Mouse (Mus musculus): ENCODE results near the gene Zic3. TPM values are rescaled to one million over a fixed set of nuclear protein-coding genes. Genes with fewer than 3 reads are reported as not detected.

Zic3 gene
- polyA plus RNA-seq, 2 experiments from 2014 or later, result not detected

- ATAC-seq, result no peak
Measured at GRCm38 (mm10) chrX:58042512-58042911, 20.0 kb downstream of the Zic3 start.
